18 mouse cellular contexts compared by ENCODE assay signal in genomic region chr12:101854336-101854735, GRCm38 (mm10). TPM values are rescaled to one million over a fixed set of nuclear protein-coding genes. Genes with fewer than 3 reads are reported as not detected.
"Had no signal": no experiment of that assay in that cellular context is flagged by ENCODE, and none has a peak within 500 bp of the region (broad histone marks: within the 10 kb centered on the region; RNA-seq: fewer than 3 reads in every experiment).

No protein-coding gene starts in this region.

- H3K27ac ChIP-seq: lung, embryonic 15.5 days; midbrain, embryonic 13.5 days; midbrain, embryonic 15.5 days; neural tube, embryonic 12.5 days; stomach, embryonic 15.5 days; stomach, postnatal 0 days had no signal

- H3K4me3 ChIP-seq: lung, embryonic 15.5 days; megakaryocyte, embryonic 14.5 days; midbrain, embryonic 13.5 days; midbrain, embryonic 15.5 days; neural tube, embryonic 12.5 days; stomach, embryonic 15.5 days had no signal

- DNase-seq: liver, postnatal 0 days; lung, adult 2 months; lung, postnatal 14 days; lung, postnatal 36 days; right cerebral cortex, postnatal 14 days; thymus, adult 2 months; thymus, postnatal 25 days; thymus, postnatal 4 days had no signal

- H3K4me1 ChIP-seq: midbrain, embryonic 13.5 days; midbrain, embryonic 15.5 days; neural tube, embryonic 12.5 days; stomach, embryonic 15.5 days had no signal

- ATAC-seq: liver, postnatal 0 days; lung, postnatal 0 days; midbrain, embryonic 13.5 days; midbrain, embryonic 15.5 days had no signal

RNA-seq across cellular contexts. Expression of gene Fbln5, which starts 35.5 kb away (rescaled TPM):
- total RNA-seq: monocyte, adult 5-6 weeks; neutrophil, adult 5-6 weeks had no signal
